19 mouse cellular contexts compared by ENCODE assay signal in genomic region chr3:79206524-79206923, GRCm38 (mm10).
A peak's percentile ranks its signal among the peaks of the same experiment; 100 is the strongest.
DNase-seq lines count a peak whose midpoint lies in the region; ATAC-seq and TF ChIP-seq lines count a peak whose summit lies in the region.
"Had no signal": no experiment of that assay in that cellular context is flagged by ENCODE, and none has a peak within 500 bp of the region (broad histone marks: within the 10 kb centered on the region; RNA-seq: fewer than 3 reads in every experiment).

No protein-coding gene starts in this region.

- H3K4me2 ChIP-seq in heart, embryonic 11.5 days, result no peak overlapping the region
- H3K4me2 ChIP-seq: liver, embryonic 12.5 days; midbrain, embryonic 12.5 days had no signal

- peak overlapping the region; percentile 56 for H3K27ac ChIP-seq in heart, adult 2 months
- no peak overlapping the region for H3K27ac ChIP-seq in heart, embryonic 11.5 days (ENCODE audit: low read depth, low read length)
- H3K27ac ChIP-seq in layer of hippocampus, adult 2 months, result peak overlapping the region; percentile 93
- H3K27ac ChIP-seq in brown adipose tissue, adult 24 weeks (replicated peaks; ENCODE audit: low read depth, low read length), result peak overlapping the region; percentile 30; the same call in 1 of the 2 replicates
- H3K27ac ChIP-seq in small intestine, adult 2 months (ENCODE audit: insufficient read depth, low read depth, low read length), result 0 out of 2 replicates have a peak overlapping the region, but pooled peaks have one; percentile 0
- H3K27ac ChIP-seq: hindbrain, embryonic 10.5 days; liver, embryonic 12.5 days; midbrain, embryonic 12.5 days had no signal

- TF ChIP-seq CTCF in heart, adult 2 months (IDR thresholded peaks at IDR 0.05), result no peak
- TF ChIP-seq CTCF in layer of hippocampus, adult 2 months (conservative IDR thresholded peaks at IDR 0.05), result no peak
- no peak for TF ChIP-seq CTCF in small intestine, adult 2 months (IDR thresholded peaks at IDR 0.05; ENCODE audit: extremely low read depth, insufficient read length, insufficient replicate concordance, low read depth, low read length)

- DNase-seq in heart, adult 2 months, result peak in 1 of 2 experiments; percentile 13
- no peak for DNase-seq in layer of hippocampus, adult 2 months (ENCODE audit: low spot score in 2 of 2)
- no peak for DNase-seq in layer of hippocampus, adult 8-10 months (ENCODE audit: low spot score in 2 of 2)
- no peak for DNase-seq in thymus, postnatal 36 days
- DNase-seq in spleen, adult 18-20 months, result no peak
- DNase-seq: adrenal gland, postnatal 25 days; cerebellum, adult 11-12 months; cerebellum, postnatal 14 days; embryo, embryonic 11 days; right cerebral cortex, postnatal 4 days; thymus, adult 2 months had no signal

- H3K9me3 ChIP-seq in heart, embryonic 11.5 days (replicated peaks; ENCODE audit: control insufficient read depth, low read length), result no peaks in the 10 kb centered on the region
- H3K9me3 ChIP-seq: hindbrain, embryonic 10.5 days; liver, embryonic 12.5 days; midbrain, embryonic 12.5 days had no signal

- peaks cover 3% of the 10 kb centered on the region for H3K79me2 ChIP-seq in heart, adult 2 months (replicated peaks; ENCODE audit: control insufficient read depth, insufficient read depth, low read length)

- H3K4me1 ChIP-seq in heart, adult 2 months (ENCODE audit: control insufficient read depth, insufficient read depth, low read length), result peaks cover 19% of the 10 kb centered on the region
- peaks cover 12% of the 10 kb centered on the region for H3K4me1 ChIP-seq in heart, embryonic 11.5 days (ENCODE audit: control insufficient read depth, insufficient read depth, low read length)
- peaks cover 16% of the 10 kb centered on the region for H3K4me1 ChIP-seq in brown adipose tissue, adult 24 weeks (ENCODE audit: control insufficient read depth, insufficient read depth, insufficient read length, low read length)
- peaks cover 17% of the 10 kb centered on the region; the same call in 1 of the 2 replicates for H3K4me1 ChIP-seq in small intestine, adult 2 months (ENCODE audit: control insufficient read depth, insufficient read depth, insufficient read length, low read length)

- TF ChIP-seq POLR2A in heart, adult 2 months (IDR thresholded peaks at IDR 0.05; ENCODE audit: insufficient read depth, low read depth, low read length), result no peak
- no peak for TF ChIP-seq POLR2A in small intestine, adult 2 months (IDR thresholded peaks at IDR 0.05; ENCODE audit: low read depth, low read length)

- intact Hi-C loops in heart, adult 2 months (cut with DNase I), result no loop called here

- no peak overlapping the region for H3K9ac ChIP-seq in heart, adult 2 months (ENCODE audit: low read depth, low read length)
- no peak overlapping the region for H3K9ac ChIP-seq in heart, embryonic 11.5 days (ENCODE audit: low read depth, low read length)
- H3K9ac ChIP-seq: liver, embryonic 12.5 days; midbrain, embryonic 12.5 days had no signal

- H3K27me3 ChIP-seq in heart, adult 2 months (ENCODE audit: control insufficient read depth, insufficient read depth, low read length), result no peaks in the 10 kb centered on the region
- no peaks in the 10 kb centered on the region for H3K27me3 ChIP-seq in heart, embryonic 11.5 days (ENCODE audit: control insufficient read depth, insufficient read depth, low read length)
- H3K27me3 ChIP-seq in small intestine, adult 2 months (ENCODE audit: control insufficient read depth, insufficient read depth, low read length), result no peaks in the 10 kb centered on the region
- H3K27me3 ChIP-seq: liver, embryonic 12.5 days; midbrain, embryonic 12.5 days had no signal

- WGBS in heart, adult 2 months, result 97% methylated on average over 7 of the region's 7 CpGs
- 87% methylated on average over 7 of the region's 7 CpGs for WGBS in heart, embryonic 11.5 days (ENCODE audit: insufficient replicate concordance)
- 29% methylated on average over 7 of the region's 7 CpGs for WGBS in small intestine, adult 2 months

- H3K36me3 ChIP-seq in heart, adult 2 months (ENCODE audit: control insufficient read depth, insufficient read depth, low read length), result peaks cover 14% of the 10 kb centered on the region
- no peaks in the 10 kb centered on the region for H3K36me3 ChIP-seq in heart, embryonic 11.5 days (ENCODE audit: control insufficient read depth, insufficient read depth, low read length)
- H3K36me3 ChIP-seq in small intestine, adult 2 months (ENCODE audit: control insufficient read depth, insufficient read depth, low read length), result peaks cover 2% of the 10 kb centered on the region; the same call in 1 of the 2 replicates
- H3K36me3 ChIP-seq: liver, embryonic 12.5 days; midbrain, embryonic 12.5 days had no signal

- H3K4me3 ChIP-seq in heart, adult 2 months, result no peak overlapping the region
- H3K4me3 ChIP-seq in heart, embryonic 11.5 days (ENCODE audit: low read depth, low read length), result no peak overlapping the region
- no peak overlapping the region for H3K4me3 ChIP-seq in layer of hippocampus, adult 2 months
- H3K4me3 ChIP-seq in brown adipose tissue, adult 24 weeks (ENCODE audit: insufficient read depth, low read depth, low read length), result no peak overlapping the region
- no peak overlapping the region for H3K4me3 ChIP-seq in small intestine, adult 2 months (ENCODE audit: low read depth, low read length)
- H3K4me3 ChIP-seq: hindbrain, embryonic 10.5 days; liver, embryonic 12.5 days; midbrain, embryonic 12.5 days had no signal

- no peak for ATAC-seq in heart, embryonic 11.5 days (replicated peaks; ENCODE audit: insufficient number of reproducible peaks, low FRiP score, low TSS enrichment)
- ATAC-seq: forebrain, embryonic 16.5 days; liver, embryonic 12.5 days; lung, postnatal 0 days had no signal

- no peak for TF ChIP-seq EP300 in heart, adult 2 months (IDR thresholded peaks at IDR 0.05; ENCODE audit: insufficient read depth, low read depth, low read length)
